Mouse (Mus musculus): ENCODE measurements around the gene Ric8b. TPM values are rescaled to one million over a fixed set of nuclear protein-coding genes. Genes with fewer than 3 reads are reported as not detected.

Ric8b gene
- polyA plus RNA-seq, 1 experiment = 7.7 TPM

DNA sequence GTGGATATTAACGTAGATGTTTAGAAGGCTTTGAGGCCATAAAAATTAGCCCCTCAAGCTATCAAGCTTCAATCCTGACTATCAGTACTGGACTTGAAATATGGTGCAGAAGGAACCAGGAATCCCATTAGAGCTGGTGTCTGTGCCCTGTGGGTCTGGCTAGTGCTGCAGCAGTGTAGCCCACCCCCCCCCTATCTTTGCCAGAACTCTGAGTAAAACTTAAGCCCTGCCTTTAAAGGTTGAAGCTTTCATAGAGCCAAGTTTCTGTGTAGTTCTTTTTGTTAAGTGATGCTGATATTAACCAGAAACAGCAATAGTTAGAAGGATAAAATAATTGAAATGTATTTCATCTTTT is 80.8 kb downstream of the Ric8b start:
- DNase-seq (ENCODE audit: low read depth, low spot score) = no peak
- WGBS = 75% methylated on average over 1 of the region's 1 CpGs

DNA sequence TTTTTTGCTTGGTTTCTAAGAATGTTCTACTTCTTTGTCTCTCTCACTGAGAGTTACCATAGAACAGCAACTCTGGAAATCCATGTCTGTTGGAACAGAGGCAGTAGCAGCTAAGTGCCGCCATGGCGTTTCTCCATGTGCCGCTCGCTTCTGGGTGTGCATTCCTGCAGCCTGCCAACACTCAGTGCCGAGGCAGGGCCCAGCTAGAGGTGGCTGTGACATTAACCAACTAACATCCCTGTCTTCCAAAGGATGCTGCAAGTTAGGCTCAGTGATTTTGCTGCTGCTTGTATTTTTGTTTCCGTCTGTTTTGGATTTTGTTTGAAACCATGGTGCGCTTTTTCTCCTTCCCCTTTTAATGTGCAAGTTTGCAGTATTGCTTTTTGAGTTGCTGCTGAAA is 84.5 kb downstream of the Ric8b start:
- DNase-seq (ENCODE audit: low read depth, low spot score) = no peak
- 89% methylated on average over 7 of the region's 7 CpGs for WGBS

GRCm38 (mm10) chr10:85003190-85004026 is 86.0 kb downstream of the Ric8b start:
- WGBS = 87% methylated on average over 7 of the region's 7 CpGs
- no peak for DNase-seq (ENCODE audit: low read depth, low spot score)

DNA sequence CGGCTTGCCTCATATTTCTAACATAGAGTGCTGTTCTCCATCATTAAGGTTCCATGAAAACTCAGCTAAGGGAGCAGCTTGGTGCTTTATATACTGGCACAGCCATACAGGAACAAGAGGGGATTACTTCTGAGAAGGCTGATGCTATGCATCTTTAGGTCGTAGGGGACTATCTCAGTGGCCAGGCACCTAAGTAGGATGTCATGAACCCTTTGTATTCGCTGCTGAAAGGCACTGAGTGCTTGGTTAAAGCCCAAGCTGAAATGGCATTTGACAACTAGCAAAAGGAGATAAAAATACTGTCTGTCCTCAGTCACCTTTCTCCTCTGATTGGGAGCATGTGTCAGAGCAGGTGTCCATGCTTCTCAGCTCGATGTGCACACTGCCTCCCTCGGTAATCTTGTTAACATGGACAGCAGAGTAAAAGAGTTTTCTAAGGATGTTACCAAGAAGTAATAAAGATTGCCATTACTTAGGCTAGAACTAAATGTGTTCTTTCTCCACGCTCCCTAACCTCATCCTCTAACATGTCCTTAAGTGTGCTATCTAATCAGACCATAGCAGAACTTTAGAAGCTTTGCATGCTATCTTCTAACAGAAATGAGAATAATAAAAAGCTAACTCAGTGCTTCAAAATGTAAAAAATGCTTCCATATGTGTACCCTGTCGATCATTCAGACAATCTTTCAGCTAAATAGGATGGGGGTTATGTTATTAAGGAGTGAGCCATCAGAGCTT is 89.3 kb downstream of the Ric8b start:
- DNase-seq (ENCODE audit: low read depth, low spot score) = no peak
- 88% methylated on average over 7 of the region's 7 CpGs for WGBS

- no peak for DNase-seq (ENCODE audit: low read depth, low spot score)
Observed at GRCm38 (mm10) chr10:85007861-85008840, 90.7 kb downstream of the Ric8b start.

DNA sequence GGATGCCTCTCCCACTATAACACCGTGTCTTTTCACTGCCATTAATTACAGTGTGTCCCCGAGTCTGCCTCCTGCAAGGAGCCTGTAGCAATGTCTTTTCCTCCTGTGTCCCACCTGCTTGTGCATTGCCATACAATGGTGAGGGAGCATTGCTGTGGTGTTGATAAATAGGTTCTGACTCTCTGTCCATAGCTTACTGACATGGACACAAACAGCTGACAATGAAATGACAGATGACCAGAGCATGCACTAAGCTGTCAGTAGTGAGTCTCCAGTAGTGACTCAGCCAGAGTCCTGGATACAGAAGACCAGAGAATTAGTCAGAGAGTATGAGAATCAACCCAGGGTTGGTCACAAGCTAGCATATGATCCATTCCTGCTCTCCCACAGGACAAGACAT is 93.7 kb downstream of the Ric8b start:
- WGBS = 82% methylated on average over 2 of the region's 2 CpGs
- DNase-seq (ENCODE audit: low read depth, low spot score) = no peak

More at GRCm38 (mm10) chr10:85007861-85008840, 90.7 kb downstream of the Ric8b start:
- 79% methylated on average over 11 of the region's 11 CpGs for WGBS

- no peak for DNase-seq (ENCODE audit: low read depth, low spot score)
- WGBS = 25% methylated on average over 1 of the region's 1 CpGs
Observed at GRCm38 (mm10) chr10:85013464-85013863, 96.0 kb downstream of the Ric8b start.

DNA sequence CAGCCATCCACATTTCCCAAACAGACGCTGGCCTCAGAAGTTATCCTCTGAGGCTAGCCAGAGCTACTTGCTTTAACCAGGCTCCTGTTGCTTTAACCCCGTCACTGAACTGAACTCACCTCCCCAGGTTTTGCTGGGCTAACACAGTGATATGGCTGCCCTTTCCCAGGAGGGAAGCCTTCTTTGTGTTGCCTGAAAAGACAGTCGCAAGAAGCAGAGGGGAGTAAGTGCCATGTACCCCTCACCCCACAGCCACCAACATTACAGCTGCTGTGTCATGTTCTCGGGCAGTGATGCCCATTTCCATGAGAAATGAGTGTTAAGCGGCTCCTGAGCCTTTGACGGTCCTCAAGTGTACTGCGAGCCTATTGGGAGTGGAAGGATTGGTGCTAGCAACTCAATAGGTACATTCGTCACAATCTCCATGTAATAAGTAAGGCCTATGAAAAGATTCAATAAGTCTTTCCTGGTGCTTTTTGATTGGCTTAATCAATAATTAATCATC is 96.6 kb downstream of the Ric8b start:
- 94% methylated on average over 8 of the region's 8 CpGs for WGBS
- no peak for DNase-seq (ENCODE audit: low read depth, low spot score)

DNA sequence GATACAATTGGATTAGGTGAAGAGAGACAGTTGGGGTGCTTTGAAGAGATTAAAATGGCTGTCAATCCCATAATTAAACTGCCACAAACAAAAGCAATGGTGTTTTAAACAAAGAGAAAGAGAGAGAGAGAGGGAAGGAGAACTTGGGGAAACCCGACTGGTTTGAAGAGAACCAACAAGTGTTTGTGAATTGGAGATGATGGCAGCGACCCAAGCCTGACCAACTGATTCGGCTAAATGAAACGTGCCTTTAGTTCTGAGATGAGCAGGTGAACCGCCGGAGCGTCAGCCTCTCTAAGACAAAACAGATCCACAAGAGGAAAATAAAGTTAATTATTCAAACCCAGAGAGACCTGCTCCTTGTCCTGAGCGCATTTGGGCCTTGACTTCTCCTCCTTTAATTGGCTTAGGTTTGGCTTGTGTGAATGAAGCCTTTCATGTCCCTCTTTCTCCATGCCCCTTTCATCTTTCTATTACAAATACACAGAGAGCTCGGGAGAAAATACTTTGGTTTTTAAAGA is 97.1 kb downstream of the Ric8b start:
- DNase-seq (ENCODE audit: low read depth, low spot score) = no peak
- 89% methylated on average over 9 of the region's 9 CpGs for WGBS

DNA sequence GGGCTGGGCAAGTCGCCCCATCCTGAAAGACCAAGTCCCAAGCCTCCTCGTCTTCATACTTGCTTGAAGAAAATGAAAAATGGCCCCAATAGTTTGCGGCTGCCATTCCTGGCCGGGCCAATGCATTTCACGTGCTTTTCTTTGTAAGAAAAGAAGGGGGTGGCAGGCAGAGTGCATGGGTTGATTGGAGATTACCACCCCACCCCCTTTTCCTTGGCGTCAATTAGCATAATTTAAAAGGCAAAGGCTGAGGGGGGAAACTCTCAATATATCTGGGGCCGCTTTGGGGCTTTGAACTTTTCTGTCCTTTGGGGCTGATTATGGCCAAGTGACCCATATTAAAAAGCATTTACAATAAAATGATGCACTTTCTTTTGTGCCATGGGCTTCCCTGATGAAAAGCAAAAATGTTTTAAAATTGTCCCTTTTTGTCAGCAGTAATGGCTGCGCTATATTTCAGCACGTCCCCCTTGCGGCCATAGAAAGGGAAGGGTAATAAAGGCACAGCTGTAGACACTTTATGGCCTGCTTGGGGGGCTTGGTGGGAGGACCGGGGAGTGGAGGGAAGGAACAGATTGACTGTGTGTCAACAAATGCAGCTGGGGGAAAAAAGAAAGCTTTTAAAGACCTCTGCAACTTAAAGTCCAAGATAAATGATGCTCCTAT is 105.4 kb downstream of the Ric8b start:
- 43% methylated on average over 11 of the region's 11 CpGs for WGBS
- DNase-seq (ENCODE audit: low read depth, low spot score) = no peak

DNA sequence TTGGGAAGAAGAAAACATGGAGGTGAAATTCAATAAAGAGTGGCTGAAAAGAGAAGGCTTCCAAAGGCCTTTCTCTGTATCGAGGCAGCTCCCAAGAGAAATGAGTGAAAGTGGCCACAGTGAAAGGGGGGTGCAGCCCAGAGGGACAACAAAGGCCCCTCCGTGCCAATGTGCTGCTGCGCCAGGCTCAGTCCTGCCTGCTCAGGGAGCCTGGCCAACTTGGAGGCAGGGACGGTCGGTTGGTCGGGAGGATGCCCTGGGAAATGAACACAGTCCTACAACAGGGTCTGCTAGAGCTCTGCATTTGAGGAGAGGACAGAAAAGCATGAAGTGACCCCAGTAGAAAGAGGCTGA is 105.9 kb downstream of the Ric8b start:
- WGBS = 19% methylated on average over 6 of the region's 6 CpGs
- DNase-seq (ENCODE audit: low read depth, low spot score) = no peak

- 84% methylated on average over 11 of the region's 11 CpGs for WGBS
Observed at GRCm38 (mm10) chr10:85025799-85026424, 108.5 kb downstream of the Ric8b start.

GRCm38 (mm10) chr10:85027619-85028175 is 110.3 kb downstream of the Ric8b start:
- DNase-seq (ENCODE audit: low read depth, low spot score) = no peak
- WGBS = 70% methylated on average over 10 of the region's 10 CpGs

More at GRCm38 (mm10) chr10:85025799-85026424, 108.5 kb downstream of the Ric8b start:
- DNase-seq (ENCODE audit: low read depth, low spot score) = no peak

DNA sequence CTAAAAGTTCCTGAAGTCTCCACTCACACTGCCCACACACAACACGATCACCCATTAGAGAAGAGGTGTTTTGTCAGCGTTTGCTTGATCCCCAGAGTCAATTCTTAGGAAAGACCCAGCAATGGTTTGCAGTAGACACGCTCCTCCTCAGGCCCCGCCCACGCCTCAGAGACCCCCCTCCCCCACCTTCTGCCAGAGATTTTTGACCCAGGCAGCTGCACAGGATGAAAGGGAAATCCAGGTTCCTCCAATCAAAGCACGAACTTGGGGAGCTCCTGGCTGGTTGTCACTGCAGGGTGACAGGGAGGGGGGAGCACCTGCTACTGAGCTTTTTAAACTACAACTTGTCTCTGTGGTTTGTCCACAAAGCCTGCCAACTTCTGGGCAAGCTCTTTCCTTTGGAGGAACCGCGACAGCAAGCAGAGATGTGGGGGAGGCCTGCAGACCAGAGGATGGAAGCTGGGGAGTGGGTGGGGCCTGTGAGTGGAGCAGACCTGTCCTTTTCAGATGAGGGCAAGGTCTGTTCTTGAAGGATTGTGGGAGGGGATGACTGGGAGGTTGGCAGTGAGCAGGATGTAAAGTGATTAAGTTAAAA is 117.8 kb downstream of the Ric8b start:
- no peak for DNase-seq (ENCODE audit: low read depth, low spot score)
- WGBS = 22% methylated on average over 8 of the region's 8 CpGs

DNA sequence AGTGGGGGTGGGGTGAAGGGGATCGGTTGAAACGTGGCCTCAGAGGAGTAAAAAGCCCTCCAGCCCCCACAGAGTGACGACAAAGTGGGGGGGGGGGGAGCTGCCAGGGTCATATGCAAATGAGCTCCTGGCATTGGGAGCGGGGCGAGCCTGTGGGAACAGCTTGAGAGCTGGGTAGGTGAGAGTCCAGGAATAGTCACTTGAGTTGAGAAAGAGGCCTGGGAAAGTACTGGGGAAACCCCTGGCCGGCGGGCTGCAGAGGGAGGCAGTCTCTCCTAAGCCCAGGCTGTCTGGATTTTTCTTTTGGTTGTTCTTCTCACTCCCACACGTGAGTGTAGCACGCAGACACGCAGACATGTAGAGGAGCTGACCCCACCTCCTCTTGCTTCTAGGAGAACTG is 120.7 kb downstream of the Ric8b start:
- no peak for DNase-seq (ENCODE audit: low read depth, low spot score)
- WGBS = 72% methylated on average over 10 of the region's 10 CpGs

- no peak for DNase-seq (ENCODE audit: low read depth, low spot score)
Observed at GRCm38 (mm10) chr10:85038852-85039251, 121.4 kb downstream of the Ric8b start.

GRCm38 (mm10) chr10:85044191-85044711 is 126.8 kb downstream of the Ric8b start:
- DNase-seq (ENCODE audit: low read depth, low spot score) = no peak
- 50% methylated on average over 17 of the region's 17 CpGs for WGBS

More at GRCm38 (mm10) chr10:85038852-85039251, 121.4 kb downstream of the Ric8b start:
- 89% methylated on average over 5 of the region's 5 CpGs for WGBS

All from large intestine, adult 2 months (tissue).